Mouse (Mus musculus) natural killer cell, adult 2 months (primary cell): Measurements from ENCODE around the gene Gm8882.
"Not testable (repeated sequence)": the region's sequence is repeated elsewhere in the genome, so short reads cannot be mapped to it uniquely, and the experiment has no call there.

Source experiments
- DNase-seq, 2 experiments: peaks; one replicate each; pipeline ENCODE4 v3.0.0; 2022; ENCODE audit warnings: low spot score in 2 of 2

Gene Gm8882

GRCm38 (mm10) chr6:132364034-132364433 is at the start of gene Gm8882:
TSS of gene Gm8882 (minus strand) at chr6:132364134.
- DNase-seq, result not testable (repeated sequence)

GRCm38 (mm10) chr6:132314657-132315056 is 49.3 kb downstream of the Gm8882 start, which contains the start of gene Prpmp5:
TSS of gene Prpmp5 (minus strand) at chr6:132314757.
- not testable (repeated sequence) for DNase-seq
